In genomic region chr12:102681590-102681989, GRCm38 (mm10) we compare ENCODE assay signal across 8 mouse cellular contexts. TPM values are rescaled to one million over a fixed set of nuclear protein-coding genes. Genes with fewer than 3 reads are reported as not detected.
DNase-seq lines count a peak whose midpoint lies in the region; TF ChIP-seq lines count a peak whose summit lies in the region.

No protein-coding gene starts in this region.

- TF ChIP-seq CTCF in brain, embryonic 14.5 days (IDR thresholded peaks at IDR 0.05; ENCODE audit: borderline replicate concordance, extremely low read depth, insufficient read depth, insufficient read length), result 0 out of 2 replicates have a peak, but pooled peaks have one; percentile 15

- DNase-seq in adrenal gland, postnatal 10 days, result peak; percentile 67
- DNase-seq in adrenal gland, postnatal 25 days, result no peak
- DNase-seq in kidney, postnatal 4 days, result peak; percentile 56 to 65
- DNase-seq in kidney, adult 8-10 months, result no peak
- DNase-seq in brain, embryonic 14.5 days (ENCODE audit: low read depth), result no peak
- peak; percentile 49 to 81 for DNase-seq in spleen, postnatal 4 days (ENCODE audit: low spot score in 2 of 2)
- DNase-seq in embryo, embryonic 9.5 days (ENCODE audit: extremely low spot score), result no peak
- DNase-seq in left cerebral cortex, postnatal 4 days, result no peak

- intact Hi-C loops in left cerebral cortex, postnatal 4 days (cut with DNase I), result no loop called here

- TF ChIP-seq POLR2A in brain, embryonic 14.5 days (IDR thresholded peaks at IDR 0.05; ENCODE audit: borderline replicate concordance, extremely low read depth, insufficient read depth, insufficient read length, poor library complexity, severe bottlenecking), result no peak

RNA-seq across cellular contexts. Expression of gene Itpk1, which starts 23.1 kb away (rescaled TPM):
- 10 to 100 TPM; 98.3 to 99.2 TPM for total RNA-seq in adrenal gland, postnatal 10 days (2021)
- 43.3 and 47.7 TPM in 2 replicates for total RNA-seq in adrenal gland, postnatal 25 days (2021)
- 32.3 and 34.0 TPM in 2 replicates for polyA plus RNA-seq in brain, embryonic 14.5 days (2012; rRNA removed)
- 10 to 100 TPM; 80.2 to 88.1 TPM for total RNA-seq in left cerebral cortex, postnatal 4 days (2021)

Comparison
In these comparisons a context has a peak if more than half of its experiments do, and no peak if none do; other contexts are left out.
1. DNase-seq: peak in adrenal gland, postnatal 10 days (single experiment), kidney, postnatal 4 days (2 of 2) and spleen, postnatal 4 days (2 of 2); none in adrenal gland, postnatal 25 days (single experiment), kidney, adult 8-10 months (0 of 2), brain, embryonic 14.5 days (single experiment), embryo, embryonic 9.5 days (single experiment) and left cerebral cortex, postnatal 4 days (single experiment).